Mouse (Mus musculus) liver, postnatal 0 days (tissue): ENCODE measurements around the gene Etnk1. TPM values are rescaled to one million over a fixed set of nuclear protein-coding genes. Genes with fewer than 3 reads are reported as not detected.

Experiments
- ATAC-seq: fragments of 200-750 bp; cut with Nextera tagmentation; 2 replicates; pipeline ENCODE4 v1.8.0; 2017; ENCODE audit warnings: mild to moderate bottlenecking, moderate library complexity
- DNase-seq: peaks from one replicate; pipeline ENCODE4 v3.0.0-alpha.2; 2016
- H3K27ac ChIP-seq: fragments of 300-500 bp; sonication (generic); 2 replicates; pipeline ENCODE4 v1.5.1; 2014; ENCODE audit warnings: antibody characterized with exemption, moderate library complexity, mild to moderate bottlenecking, low read depth
- H3K27me3 ChIP-seq: fragments of 300-500 bp; sonication (generic); 2 replicates; pipeline ENCODE4 v1.6.1; 2014; ENCODE audit warnings: low read length, control low read depth, mixed read lengths; ENCODE audit not compliant: insufficient read depth
- H3K36me3 ChIP-seq: fragments of 300-500 bp; sonication (generic); replicated peaks from 2 replicates; pipeline ENCODE4 v1.6.1; 2014; ENCODE audit warnings: mild to moderate bottlenecking, control low read depth, low read length, moderate library complexity, mixed read lengths; ENCODE audit not compliant: insufficient read depth
- H3K4me1 ChIP-seq: fragments of 300-500 bp; sonication (generic); 2 replicates; pipeline ENCODE4 v1.6.1; 2014; ENCODE audit warnings: antibody characterized with exemption, mild to moderate bottlenecking, control low read depth; ENCODE audit not compliant: insufficient read depth
- H3K4me2 ChIP-seq: fragments of 300-500 bp; sonication (generic); 2 replicates; pipeline ENCODE4 v1.6.1; 2014; ENCODE audit warnings: low read depth, mild to moderate bottlenecking, low read length, moderate library complexity, mixed read lengths
- H3K4me3 ChIP-seq: fragments of 300-500 bp; sonication (generic); 2 replicates; pipeline ENCODE4 v1.5.1; 2014; ENCODE audit warnings: low read depth, low read length
- H3K9ac ChIP-seq: fragments of 300-500 bp; sonication (generic); replicated peaks from 2 replicates; pipeline ENCODE4 v1.6.1; 2014; ENCODE audit warnings: mild to moderate bottlenecking, moderate library complexity
- H3K9me3 ChIP-seq: fragments of 300-500 bp; sonication (generic); 2 replicates; pipeline ENCODE4 v1.6.1; 2016; ENCODE audit warnings: mild to moderate bottlenecking, control low read depth, low read length, mixed read lengths
- CTCF ChIP-seq: sonication (generic); IDR thresholded peaks from 2 replicates; pipeline ENCODE4 v1.5.1; 2016; ENCODE audit warnings: antibody characterized with exemption, low read depth
- EP300 ChIP-seq: IDR thresholded peaks from 2 replicates; pipeline ENCODE4 v1.6.1; 2016; ENCODE audit warnings: antibody characterized with exemption, low read depth, mild to moderate bottlenecking
- WGBS: fragments of 180-500 bp; shearing (Covaris S2); extraction: QIAGEN DNeasy Blood & Tissue Kit; methylation state at CpG from one replicate; pipeline ENCODE4 v1.1.7; 2014; ENCODE audit not compliant: insufficient replicate concordance; 5-methylcytosine and 5-hydroxymethylcytosine counted together
- polyA plus RNA-seq: library from polyadenylated mRNA; unstranded; fragments of >200 nt; fragmentation: Nextera tagmentation; extraction: Ambion mirVana; gene quantifications from 2 replicates; pipeline ENCODE4 v1.2.1, GENCODE M21; 2015

The Etnk1 gene
- polyA plus RNA-seq, 1 experiment from 2014 or later, result 6.9 TPM

DNA sequence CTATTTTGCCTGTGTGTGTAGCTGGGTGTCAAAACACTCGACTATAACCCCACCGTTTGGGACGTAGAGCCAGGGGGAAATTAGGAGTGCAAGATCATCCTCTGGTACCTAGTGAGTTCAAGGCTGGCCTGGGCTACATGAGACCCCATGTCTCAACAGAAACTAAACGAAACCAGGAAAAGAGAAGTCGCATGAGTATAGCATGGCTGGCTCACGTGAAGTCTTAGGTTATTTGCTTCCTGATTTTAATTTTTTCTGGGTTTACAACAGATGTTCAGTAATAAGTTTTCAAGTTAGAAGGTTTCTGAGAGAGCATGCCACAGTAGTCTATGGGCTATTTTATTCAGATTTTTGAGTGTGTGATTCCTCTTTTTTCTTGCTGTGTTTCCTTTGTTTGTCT lies 57.9 kb downstream of the Etnk1 start:
- Histone ChIP-seq H3K9ac (no peak overlapping the region), H3K9me3 (no peaks in the 10 kb centered on the region), H3K4me1 (no peaks in the 10 kb centered on the region), H3K27me3 (no peaks in the 10 kb centered on the region), H3K27ac (no peak overlapping the region), H3K4me3 (no peak overlapping the region), H3K36me3 (no peaks in the 10 kb centered on the region), H3K4me2 (no peak overlapping the region)
- TF ChIP-seq EP300, result no peak
- TF ChIP-seq CTCF, result no peak
- 60% methylated on average over 6 of the region's 6 CpGs for WGBS
- no peak for DNase-seq
- ATAC-seq, result no peak

- no peaks in the 10 kb centered on the region for H3K36me3 ChIP-seq
- H3K9me3 ChIP-seq, result no peaks in the 10 kb centered on the region
- no peak overlapping the region for H3K4me3 ChIP-seq
- 60% methylated on average over 5 of the region's 5 CpGs for WGBS
- H3K27me3 ChIP-seq, result no peaks in the 10 kb centered on the region
- H3K9ac ChIP-seq, result no peak overlapping the region
- no peak overlapping the region for H3K4me2 ChIP-seq
- no peak overlapping the region for H3K27ac ChIP-seq
- ATAC-seq (no peak), DNase-seq (no peak)
- TF ChIP-seq CTCF, result no peak
- no peak for TF ChIP-seq EP300
- no peaks in the 10 kb centered on the region for H3K4me1 ChIP-seq
Measured at GRCm38 (mm10) chr6:143228696-143229095, 61.7 kb downstream of the Etnk1 start.

GRCm38 (mm10) chr6:143229906-143230305 lies 62.9 kb downstream of the Etnk1 start:
- no peak overlapping the region for H3K4me3 ChIP-seq
- no peak for DNase-seq
- H3K9ac ChIP-seq, result no peak overlapping the region
- TF ChIP-seq CTCF (no peak), EP300 (no peak)
- no peak for ATAC-seq
- no peaks in the 10 kb centered on the region for H3K36me3 ChIP-seq
- WGBS, result 69% methylated on average over 8 of the region's 8 CpGs
- H3K4me1 ChIP-seq, result no peaks in the 10 kb centered on the region
- H3K27ac ChIP-seq, result no peak overlapping the region
- no peaks in the 10 kb centered on the region for H3K27me3 ChIP-seq
- no peak overlapping the region for H3K4me2 ChIP-seq
- H3K9me3 ChIP-seq, result no peaks in the 10 kb centered on the region

GRCm38 (mm10) chr6:143230888-143231287 lies 63.9 kb downstream of the Etnk1 start:
- DNase-seq (no peak), ATAC-seq (no peak)
- Histone ChIP-seq H3K9ac (no peak overlapping the region), H3K27ac (no peak overlapping the region), H3K4me2 (no peak overlapping the region), H3K9me3 (no peaks in the 10 kb centered on the region), H3K36me3 (no peaks in the 10 kb centered on the region), H3K4me1 (no peaks in the 10 kb centered on the region), H3K4me3 (no peak overlapping the region), H3K27me3 (no peaks in the 10 kb centered on the region)
- WGBS, result 41% methylated on average over 2 of the region's 2 CpGs
- TF ChIP-seq CTCF (no peak), EP300 (no peak)

- Histone ChIP-seq H3K9ac (no peak overlapping the region), H3K9me3 (no peaks in the 10 kb centered on the region), H3K36me3 (no peaks in the 10 kb centered on the region), H3K27me3 (no peaks in the 10 kb centered on the region), H3K4me2 (no peak overlapping the region), H3K4me1 (no peaks in the 10 kb centered on the region), H3K27ac (no peak overlapping the region), H3K4me3 (no peak overlapping the region)
- 85% methylated on average over 11 of the region's 11 CpGs for WGBS
- DNase-seq, result no peak
- TF ChIP-seq EP300 (no peak), CTCF (no peak)
- ATAC-seq, result no peak
Measured at GRCm38 (mm10) chr6:143232718-143233117, 65.7 kb downstream of the Etnk1 start.

GRCm38 (mm10) chr6:143234868-143235267 lies 67.8 kb downstream of the Etnk1 start:
- WGBS, result 75% methylated on average over 8 of the region's 8 CpGs
- no peaks in the 10 kb centered on the region for H3K27me3 ChIP-seq
- H3K4me2 ChIP-seq, result no peak overlapping the region
- H3K4me1 ChIP-seq, result no peaks in the 10 kb centered on the region
- no peak overlapping the region for H3K9ac ChIP-seq
- no peak overlapping the region for H3K4me3 ChIP-seq
- no peaks in the 10 kb centered on the region for H3K36me3 ChIP-seq
- ATAC-seq (no peak), DNase-seq (no peak)
- no peaks in the 10 kb centered on the region for H3K9me3 ChIP-seq
- H3K27ac ChIP-seq, result no peak overlapping the region
- no peak for TF ChIP-seq EP300
- no peak for TF ChIP-seq CTCF

DNA sequence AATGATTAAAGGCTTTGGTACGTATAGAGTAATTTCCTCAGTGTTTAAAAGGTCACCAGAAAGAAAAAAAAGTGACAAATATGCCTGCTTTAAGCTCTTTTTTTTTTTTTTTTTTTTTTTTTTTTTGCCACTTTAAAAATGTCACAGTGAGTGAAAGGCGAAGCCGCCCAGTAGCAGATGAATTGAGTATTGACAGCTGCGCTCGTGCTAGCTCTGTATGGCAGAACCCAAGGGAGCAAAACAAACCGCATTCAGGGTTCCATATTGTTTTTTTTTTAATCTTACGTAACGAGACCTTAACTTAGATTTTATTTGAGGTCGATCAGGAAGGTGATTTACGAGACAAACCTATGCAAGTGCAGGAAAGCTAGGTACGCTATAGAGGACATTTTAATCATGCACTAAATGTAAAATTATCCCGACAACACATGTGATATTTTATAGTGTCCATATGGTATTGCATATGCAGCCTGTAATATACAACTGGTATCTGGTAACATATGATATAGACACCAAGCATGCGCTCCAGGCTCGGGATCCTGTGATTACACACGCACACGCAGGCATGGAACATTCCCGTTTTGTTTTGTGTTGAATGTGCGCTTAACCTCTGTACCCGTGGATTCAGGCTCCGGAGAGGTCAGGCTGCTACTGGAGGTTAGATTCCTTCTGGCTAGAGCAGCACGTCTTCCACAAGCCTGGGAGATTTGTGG lies 72.5 kb downstream of the Etnk1 start:
- H3K4me3 ChIP-seq, result no peak overlapping the region
- 84% methylated on average over 21 of the region's 21 CpGs for WGBS
- H3K27ac ChIP-seq, result no peak overlapping the region
- H3K9ac ChIP-seq, result no peak overlapping the region
- DNase-seq, result no peak
- H3K27me3 ChIP-seq, result no peaks in the 10 kb centered on the region
- no peak for ATAC-seq
- H3K9me3 ChIP-seq, result no peaks in the 10 kb centered on the region
- no peaks in the 10 kb centered on the region for H3K4me1 ChIP-seq
- no peak overlapping the region for H3K4me2 ChIP-seq
- H3K36me3 ChIP-seq, result no peaks in the 10 kb centered on the region
- TF ChIP-seq EP300 (no peak), CTCF (no peak)
